Mouse (Mus musculus) kidney, embryonic 16.5 days (tissue): ENCODE measurements around the gene Fkbp3. TPM values are rescaled to one million over a fixed set of nuclear protein-coding genes. Genes with fewer than 3 reads are reported as not detected.

Source experiments
- ATAC-seq: fragments of 200-750 bp; cut with Nextera tagmentation; 2 replicates; pipeline ENCODE4 v1.8.0; 2017; ENCODE audit warnings: moderate TSS enrichment; ENCODE audit not compliant: low FRiP score, low TSS enrichment
- H3K27ac ChIP-seq: fragments of 300-500 bp; sonication (generic); 2 replicates; pipeline ENCODE4 v1.5.1; 2014; ENCODE audit warnings: low read length
- H3K27me3 ChIP-seq: fragments of 300-500 bp; sonication (generic); 2 replicates; pipeline ENCODE4 v1.6.1; 2014; ENCODE audit warnings: low read length, control low read depth, mixed read lengths; ENCODE audit not compliant: insufficient read depth
- H3K36me3 ChIP-seq: fragments of 300-500 bp; sonication (generic); 2 replicates; pipeline ENCODE4 v1.6.1; 2014; ENCODE audit warnings: low read length, control low read depth, mixed read lengths; ENCODE audit not compliant: insufficient read depth
- H3K4me1 ChIP-seq: fragments of 300-500 bp; sonication (generic); 2 replicates; pipeline ENCODE4 v1.6.1; 2014; ENCODE audit warnings: low read length, control low read depth, mixed read lengths; ENCODE audit not compliant: insufficient read depth
- H3K4me2 ChIP-seq: fragments of 300-500 bp; sonication (generic); replicated peaks from 2 replicates; pipeline ENCODE4 v1.6.1; 2014; ENCODE audit warnings: low read depth, low read length
- H3K4me3 ChIP-seq: fragments of 300-500 bp; sonication (generic); 2 replicates; pipeline ENCODE4 v1.5.1; 2014; ENCODE audit warnings: mild to moderate bottlenecking, low read length
- H3K9ac ChIP-seq: fragments of 300-500 bp; sonication (generic); replicated peaks from 2 replicates; pipeline ENCODE4 v1.6.1; 2014; ENCODE audit warnings: low read length
- H3K9me3 ChIP-seq: fragments of 300-500 bp; sonication (generic); 2 replicates; pipeline ENCODE4 v1.6.1; 2016; ENCODE audit warnings: low read length, control low read depth
- WGBS: fragments of 180-500 bp; shearing (Covaris S2); extraction: QIAGEN DNeasy Blood & Tissue Kit; methylation state at CpG from one replicate; pipeline ENCODE4 v1.1.7; 2014; 5-methylcytosine and 5-hydroxymethylcytosine counted together
- polyA plus RNA-seq: library from polyadenylated mRNA; unstranded; fragments of >200 nt; fragmentation: Nextera tagmentation; extraction: Ambion mirVana; gene quantifications from 2 replicates; pipeline ENCODE4 v1.2.1, GENCODE M21; 2015

The Fkbp3 gene
- polyA plus RNA-seq, 1 experiment from 2014 or later, result 400 TPM

DNA sequence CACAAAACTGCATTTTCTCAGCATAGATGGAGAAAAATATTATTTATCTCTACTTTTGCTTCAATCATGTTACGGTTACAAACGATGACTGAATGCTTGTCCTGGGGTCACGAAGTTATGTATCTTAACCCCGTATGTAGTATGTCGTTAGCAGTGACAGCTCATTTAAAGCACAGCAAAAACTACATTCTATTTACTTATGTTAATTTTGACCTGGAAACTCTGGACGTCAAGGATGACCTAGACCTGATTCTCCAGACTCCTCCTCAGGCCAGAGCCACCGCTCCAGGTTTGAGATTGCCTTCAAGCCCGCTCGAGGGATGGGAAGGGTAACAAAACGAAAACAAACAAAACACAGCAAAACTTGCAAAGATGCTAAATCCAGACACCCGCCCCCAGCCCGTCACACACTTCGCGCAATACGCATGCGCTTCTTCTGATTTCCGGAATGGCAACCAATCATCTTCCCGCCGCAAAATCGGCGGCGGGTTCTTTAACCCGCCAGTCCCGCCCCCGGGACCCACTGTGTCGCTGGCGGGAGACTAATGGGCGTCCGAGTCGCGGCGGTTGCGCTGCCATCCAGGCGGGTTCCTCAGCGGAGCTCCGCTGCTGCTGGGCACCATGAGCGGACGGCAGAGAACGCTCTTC is 1.4 kb upstream of the Fkbp3 start, which contains the start of gene Fancm:
Gene Fancm, plus strand, starts transcription at position 519 of the 648 bp plus-strand sequence.
- peaks cover 29% of the 10 kb centered on the region for H3K4me1 ChIP-seq
- H3K9ac ChIP-seq, result peak within 1 kb of the TSS; percentile 80
- peak within 1 kb of the TSS; percentile 62 for H3K4me3 ChIP-seq
- no peaks in the 10 kb centered on the region for H3K27me3 ChIP-seq
- 1% methylated on average over 38 of the region's 39 CpGs for WGBS
- H3K36me3 ChIP-seq, result peaks cover 3% of the 10 kb centered on the region; the same call in 1 of the 2 replicates
- no peaks in the 10 kb centered on the region for H3K9me3 ChIP-seq
- peak; percentile 24; the same call in 1 of the 2 replicates for ATAC-seq
- H3K27ac ChIP-seq, result peak within 1 kb of the TSS; percentile 93
- H3K4me2 ChIP-seq, result peak within 1 kb of the TSS; percentile 79

DNA sequence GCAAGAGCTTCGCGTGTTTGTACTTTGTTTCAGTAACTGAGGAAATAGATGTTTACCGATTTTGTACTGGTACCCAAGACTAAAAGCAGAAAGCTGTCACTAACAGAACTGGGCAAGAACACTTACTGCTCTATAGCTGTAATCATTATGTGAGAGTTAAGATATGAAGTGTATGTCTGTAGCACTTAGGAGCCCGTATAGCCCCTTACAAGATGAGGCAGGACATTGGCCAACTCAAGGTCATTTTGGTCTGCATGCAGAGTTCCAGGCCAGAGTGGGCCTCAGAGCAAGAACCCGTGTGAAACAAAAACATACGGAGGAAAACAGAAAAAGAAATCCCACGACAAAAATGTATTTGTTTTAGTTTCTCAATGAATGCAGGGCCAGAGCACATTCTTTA is 844 bp upstream of the Fkbp3 start:
- H3K9me3 ChIP-seq, result no peaks in the 10 kb centered on the region
- 0 out of 2 replicates have a peak overlapping the region, but pooled peaks have one; percentile 80 for H3K9ac ChIP-seq
- ATAC-seq, result no peak
- peak overlapping the region; percentile 93 for H3K27ac ChIP-seq
- H3K27me3 ChIP-seq, result no peaks in the 10 kb centered on the region
- WGBS, result 42% methylated on average over 7 of the region's 7 CpGs
- H3K4me1 ChIP-seq, result peaks cover 29% of the 10 kb centered on the region
- H3K36me3 ChIP-seq, result peaks cover 4% of the 10 kb centered on the region; the same call in 1 of the 2 replicates
- H3K4me2 ChIP-seq, result peak overlapping the region; percentile 79
- H3K4me3 ChIP-seq, result peak overlapping the region; percentile 62

DNA sequence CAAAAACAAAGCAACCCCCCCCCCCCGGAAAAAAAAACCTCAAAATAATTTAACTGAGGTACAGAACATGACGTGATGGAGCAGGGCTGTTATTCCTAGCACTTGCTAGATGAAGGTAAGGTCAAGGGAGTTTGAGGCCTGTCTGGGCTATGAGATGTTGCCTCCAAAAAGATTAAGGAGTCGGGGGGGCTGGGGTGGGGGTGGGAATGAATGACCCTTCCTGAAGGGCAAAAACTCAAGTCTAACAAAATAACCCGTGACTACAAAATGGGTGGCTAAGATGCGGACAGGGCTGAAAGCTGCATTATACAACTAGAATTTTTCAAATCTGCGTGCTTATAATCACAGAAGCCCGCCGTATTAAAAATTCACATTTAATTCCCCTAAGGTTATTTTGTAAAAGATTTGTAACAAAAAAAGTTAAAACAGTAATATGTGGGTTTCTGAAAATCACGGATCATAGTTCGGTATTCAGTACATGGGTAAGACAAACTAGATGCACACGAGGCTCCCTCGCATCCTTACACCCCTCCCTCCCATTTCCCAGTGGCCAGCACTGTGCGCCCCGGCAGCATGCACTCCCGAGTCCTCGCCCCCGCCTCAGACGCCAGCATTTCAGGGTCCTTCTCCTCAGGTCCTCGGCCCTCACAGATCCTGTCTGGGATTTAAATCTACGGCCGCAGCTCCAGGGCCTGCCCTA is 746 bp downstream of the Fkbp3 start:
- H3K36me3 ChIP-seq, result peaks cover 9% of the 10 kb centered on the region
- no peaks in the 10 kb centered on the region for H3K9me3 ChIP-seq
- peaks cover 29% of the 10 kb centered on the region for H3K4me1 ChIP-seq
- WGBS, result 1% methylated on average over 21 of the region's 21 CpGs
- peak overlapping the region; percentile 93 for H3K27ac ChIP-seq
- peak; percentile 82 for ATAC-seq
- peak overlapping the region; percentile 79 for H3K4me2 ChIP-seq
- H3K9ac ChIP-seq, result peak overlapping the region; percentile 80
- H3K27me3 ChIP-seq, result no peaks in the 10 kb centered on the region
- peak overlapping the region; percentile 62 for H3K4me3 ChIP-seq

DNA sequence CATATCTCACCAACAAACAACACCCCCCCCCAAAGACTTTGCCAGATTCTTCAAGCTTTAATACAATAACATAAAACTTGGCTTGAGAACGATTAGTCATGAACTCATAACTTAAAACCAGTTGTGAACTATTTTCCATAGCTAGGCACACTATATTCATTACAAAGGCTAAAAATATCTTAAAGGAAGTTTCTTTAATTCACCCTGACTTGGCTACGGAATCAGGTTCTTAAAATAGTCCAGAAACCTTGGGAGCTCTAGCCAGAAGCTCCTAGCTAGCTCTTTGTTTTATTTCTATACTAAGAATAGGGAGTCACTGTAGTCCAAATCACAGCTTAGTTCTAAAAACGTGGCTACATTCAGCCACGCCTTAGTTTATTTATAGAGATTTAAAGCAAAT is 5.4 kb downstream of the Fkbp3 start:
- H3K4me3 ChIP-seq, result no peak overlapping the region
- no peak overlapping the region for H3K9ac ChIP-seq
- H3K27me3 ChIP-seq, result no peaks in the 10 kb centered on the region
- WGBS, result 69% methylated on average over 4 of the region's 4 CpGs
- H3K9me3 ChIP-seq, result no peaks in the 10 kb centered on the region
- no peak for ATAC-seq
- peaks cover 25% of the 10 kb centered on the region for H3K36me3 ChIP-seq
- no peak overlapping the region for H3K4me2 ChIP-seq
- 0 out of 2 replicates have a peak, but pooled peaks cover 11% of the 10 kb centered on the region for H3K4me1 ChIP-seq
- no peak overlapping the region for H3K27ac ChIP-seq

DNA sequence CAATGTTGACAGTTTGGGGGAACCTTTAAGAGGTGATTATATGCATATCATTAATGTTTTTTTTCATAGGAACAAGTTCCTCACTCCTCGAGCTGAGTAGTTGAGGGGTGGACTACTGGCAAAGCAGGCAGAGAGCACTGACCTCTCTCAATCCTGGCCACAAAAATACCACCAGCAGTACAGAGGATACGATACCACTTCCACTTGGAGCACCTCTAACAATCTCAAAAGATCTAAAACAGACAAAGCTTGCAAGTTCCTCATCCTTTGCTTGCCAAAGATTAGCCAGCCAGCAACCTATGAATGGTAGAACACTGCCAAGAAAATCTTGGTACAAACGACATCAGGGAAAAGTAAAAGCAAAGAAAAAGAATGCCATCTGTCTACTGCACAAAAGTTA is 7.6 kb downstream of the Fkbp3 start:
- H3K27ac ChIP-seq, result no peak overlapping the region
- H3K27me3 ChIP-seq, result no peaks in the 10 kb centered on the region
- no peak overlapping the region for H3K4me2 ChIP-seq
- WGBS, result 70% methylated on average over 3 of the region's 3 CpGs
- no peak for ATAC-seq
- H3K36me3 ChIP-seq, result peaks cover 30% of the 10 kb centered on the region
- no peak overlapping the region for H3K9ac ChIP-seq
- 0 out of 2 replicates have a peak, but pooled peaks cover 3% of the 10 kb centered on the region for H3K4me1 ChIP-seq
- H3K9me3 ChIP-seq, result no peaks in the 10 kb centered on the region
- H3K4me3 ChIP-seq, result no peak overlapping the region

DNA sequence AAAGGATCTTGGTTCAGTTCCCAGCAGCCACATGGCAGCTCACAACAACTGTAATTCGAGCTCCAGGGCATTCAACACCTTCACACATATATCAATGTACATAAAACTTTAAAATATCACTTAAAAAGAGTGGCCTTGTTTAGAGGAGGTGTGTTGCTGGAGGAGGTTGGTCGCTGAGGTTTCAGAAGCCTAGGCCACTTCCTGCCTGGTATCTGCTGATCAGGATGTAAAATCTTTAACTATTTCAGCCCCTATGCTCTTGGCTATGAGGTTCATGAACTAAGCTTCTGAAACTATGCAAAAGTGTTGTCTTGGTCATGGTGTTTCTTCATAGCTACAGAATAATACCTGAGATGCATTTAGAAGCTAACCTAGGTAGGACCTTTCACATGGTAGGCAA is 8.6 kb downstream of the Fkbp3 start:
- no peak for ATAC-seq
- H3K36me3 ChIP-seq, result peaks cover 39% of the 10 kb centered on the region
- no peaks in the 10 kb centered on the region for H3K9me3 ChIP-seq
- H3K9ac ChIP-seq, result no peak overlapping the region
- WGBS, result 56% methylated on average over 2 of the region's 2 CpGs
- H3K4me2 ChIP-seq, result no peak overlapping the region
- H3K4me3 ChIP-seq, result no peak overlapping the region
- no peak overlapping the region for H3K27ac ChIP-seq
- no peaks in the 10 kb centered on the region for H3K27me3 ChIP-seq
- H3K4me1 ChIP-seq, result no peaks in the 10 kb centered on the region

DNA sequence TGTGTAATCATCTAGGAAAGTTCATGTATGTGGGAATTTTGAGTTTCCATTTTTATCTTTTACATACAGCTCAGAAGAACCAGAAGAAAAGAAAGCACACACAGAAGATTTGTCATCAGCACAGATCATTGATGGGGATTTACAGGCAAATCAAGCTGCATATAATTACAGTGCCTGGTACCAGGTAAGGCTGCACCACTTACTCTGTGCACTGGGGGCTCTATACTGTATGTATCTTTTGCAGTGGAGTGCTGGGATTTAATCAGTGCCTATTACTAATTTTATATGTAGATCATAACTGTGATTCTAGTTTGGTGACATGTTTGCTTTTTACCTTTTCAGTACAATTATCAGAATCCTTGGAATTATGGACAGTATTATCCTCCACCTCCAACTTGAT is 12.7 kb downstream of the Fkbp3 start:
- Histone ChIP-seq H3K4me2 (no peak overlapping the region), H3K9me3 (no peaks in the 10 kb centered on the region), H3K36me3 (peaks cover 43% of the 10 kb centered on the region), H3K9ac (no peak overlapping the region), H3K4me1 (no peaks in the 10 kb centered on the region), H3K27ac (no peak overlapping the region), H3K27me3 (no peaks in the 10 kb centered on the region), H3K4me3 (no peak overlapping the region)
- no peak for ATAC-seq

DNA sequence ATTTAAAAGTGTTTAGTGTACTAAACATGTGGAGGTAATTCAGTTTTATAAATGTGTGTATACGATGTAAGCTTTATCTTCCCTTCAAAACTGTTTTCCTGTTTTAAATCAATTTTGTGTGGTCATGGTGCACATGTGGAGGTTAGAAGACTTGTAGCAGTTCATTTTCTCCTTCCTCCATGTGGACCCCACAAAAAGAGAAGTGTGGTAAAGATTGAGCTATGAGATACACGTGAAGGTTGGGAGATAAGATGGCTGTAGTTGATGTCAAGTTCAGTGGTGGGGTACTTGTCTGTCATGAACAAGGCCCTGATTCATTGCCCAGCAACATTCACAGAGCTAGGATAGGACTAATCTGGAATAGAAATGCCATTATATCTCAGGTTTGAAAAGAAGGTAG is 15.6 kb downstream of the Fkbp3 start:
- ATAC-seq, result no peak
- H3K36me3 ChIP-seq, result peaks cover 35% of the 10 kb centered on the region

DNA sequence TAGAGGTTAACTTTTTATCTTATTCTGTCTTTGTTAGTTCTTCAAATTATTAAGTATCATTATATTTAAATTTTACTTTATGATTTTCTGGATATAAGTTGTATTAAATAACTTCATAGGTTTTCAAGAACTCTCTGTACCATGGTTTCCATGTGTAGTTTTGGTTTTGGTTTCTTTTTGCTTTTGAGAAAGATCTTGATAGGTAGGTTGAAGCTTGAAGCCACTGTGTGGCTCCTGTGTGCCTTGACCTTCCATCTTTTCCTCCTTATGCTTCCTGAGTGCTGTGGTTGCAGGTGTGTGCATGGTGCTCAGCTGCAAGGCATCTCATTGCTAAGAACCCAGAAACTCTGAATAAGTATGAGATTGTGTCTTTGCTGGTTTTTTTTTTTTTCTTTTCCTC is 25.0 kb downstream of the Fkbp3 start:
- Histone ChIP-seq H3K9ac (no peak overlapping the region), H3K36me3 (peaks cover 18% of the 10 kb centered on the region), H3K9me3 (no peaks in the 10 kb centered on the region), H3K4me1 (no peaks in the 10 kb centered on the region), H3K27me3 (no peaks in the 10 kb centered on the region), H3K27ac (no peak overlapping the region), H3K4me3 (no peak overlapping the region), H3K4me2 (no peak overlapping the region)
- no peak for ATAC-seq

More for the DNA sequence above, 15.6 kb downstream of the Fkbp3 start:
- Histone ChIP-seq H3K9me3 (no peaks in the 10 kb centered on the region), H3K4me2 (no peak overlapping the region), H3K4me3 (no peak overlapping the region), H3K27ac (no peak overlapping the region), H3K4me1 (no peaks in the 10 kb centered on the region), H3K27me3 (no peaks in the 10 kb centered on the region), H3K9ac (no peak overlapping the region)
- WGBS, result 89% methylated on average over 2 of the region's 2 CpGs

DNA sequence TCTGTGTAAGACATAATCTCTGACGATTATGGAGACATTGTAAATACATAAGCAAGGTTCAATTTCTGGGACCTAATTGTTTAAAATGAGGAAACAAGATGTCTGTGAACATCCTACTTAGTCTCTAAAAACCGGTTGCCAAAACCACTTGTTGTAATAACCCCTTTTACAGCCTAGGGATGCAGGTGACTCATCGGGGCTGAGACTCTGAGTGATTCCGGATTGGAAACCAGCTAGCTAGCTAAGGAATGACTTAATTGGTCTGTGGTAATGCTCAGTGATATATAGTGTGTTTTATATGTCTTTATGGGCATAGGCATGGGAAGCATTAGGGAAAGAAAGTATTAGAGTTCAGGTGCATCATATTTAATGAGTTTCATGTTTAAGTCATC is 36.3 kb downstream of the Fkbp3 start:
- ATAC-seq, result no peak
- no peaks in the 10 kb centered on the region for H3K27me3 ChIP-seq
- H3K4me2 ChIP-seq, result peak overlapping the region; percentile 86
- no peak overlapping the region for H3K27ac ChIP-seq
- H3K9ac ChIP-seq, result 0 out of 2 replicates have a peak overlapping the region, but pooled peaks have one; percentile 26
- H3K36me3 ChIP-seq, result no peaks in the 10 kb centered on the region
- H3K4me1 ChIP-seq, result peaks cover 7% of the 10 kb centered on the region
- 16% methylated on average over 4 of the region's 4 CpGs for WGBS
- 0 out of 2 replicates have a peak, but pooled peaks cover 2% of the 10 kb centered on the region for H3K9me3 ChIP-seq
- peak overlapping the region; percentile 94 for H3K4me3 ChIP-seq
